Mouse (Mus musculus): ENCODE data around the gene Zcchc2.
A peak's percentile ranks its signal among the peaks of the same experiment; 100 is the strongest.

Gene Zcchc2

GRCm38 (mm10) chr1:106071237-106072070, 81.2 kb downstream of the Zcchc2 start:
- peak; percentile 85 for ATAC-seq (ENCODE audit: low TSS enrichment)

GRCm38 (mm10) chr1:106072071-106072440, 81.8 kb downstream of the Zcchc2 start:
- ATAC-seq (ENCODE audit: low TSS enrichment) = peak; percentile 62

- ATAC-seq (ENCODE audit: low TSS enrichment) = no peak
Observed at GRCm38 (mm10) chr1:106073166-106073565, 83.0 kb downstream of the Zcchc2 start.

- ATAC-seq (ENCODE audit: low TSS enrichment) = no peak
Observed at GRCm38 (mm10) chr1:106074141-106074540, 83.9 kb downstream of the Zcchc2 start.

- no peak for ATAC-seq (ENCODE audit: low TSS enrichment)
Observed at GRCm38 (mm10) chr1:106074656-106075055, 84.5 kb downstream of the Zcchc2 start.

GRCm38 (mm10) chr1:106076641-106077040, 86.4 kb downstream of the Zcchc2 start:
- ATAC-seq (ENCODE audit: low TSS enrichment) = no peak

- no peak for ATAC-seq (ENCODE audit: low TSS enrichment)
Observed at GRCm38 (mm10) chr1:106077166-106077565, 87.0 kb downstream of the Zcchc2 start.

Data from frontal cortex, adult (tissue).